Mouse (Mus musculus): ENCODE data around the gene Eloa.

Eloa gene

DNA sequence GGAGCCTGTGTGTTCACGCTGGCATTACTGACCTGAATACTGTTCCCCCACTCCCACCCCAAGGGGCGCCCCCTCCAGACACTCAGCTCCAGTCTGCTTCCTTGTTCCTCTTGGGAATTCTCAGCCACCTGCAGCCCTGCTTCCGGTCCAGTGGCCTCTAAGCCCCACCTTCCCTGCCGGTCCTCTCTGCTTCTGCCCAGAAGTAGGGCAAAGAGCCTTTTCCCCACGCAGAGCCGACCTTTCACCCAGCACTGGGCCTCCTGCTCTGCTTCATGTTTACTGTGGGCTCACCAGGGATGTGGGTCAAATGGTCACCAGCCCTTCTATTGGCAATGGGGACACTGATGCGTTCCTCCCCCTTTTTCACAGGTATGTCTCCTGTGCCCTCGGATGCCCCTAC lies 63.2 kb downstream of the Eloa start:
- DNase-seq (ENCODE audit: low read depth, low spot score): no peak

DNA sequence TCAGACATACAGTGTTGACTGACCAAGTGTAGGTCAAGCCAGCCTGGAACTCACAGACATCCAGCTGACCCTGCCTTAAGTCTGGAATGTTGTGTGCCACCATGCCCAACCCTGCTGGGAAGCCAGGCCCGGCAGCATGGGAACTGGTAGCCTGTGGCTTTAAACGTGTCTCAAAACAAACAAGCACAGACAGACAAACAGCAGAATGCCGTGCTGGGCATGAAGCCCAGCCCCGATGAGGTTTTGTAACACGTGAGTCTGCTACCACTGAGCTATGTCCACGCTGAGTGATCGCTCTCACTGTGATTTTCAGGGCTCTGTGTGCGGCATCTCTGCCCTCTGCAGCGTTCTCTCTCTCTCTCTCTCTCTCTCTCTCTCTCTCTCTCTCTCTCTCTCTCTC lies 65.7 kb downstream of the Eloa start:
- DNase-seq (ENCODE audit: low read depth, low spot score): no peak

DNA sequence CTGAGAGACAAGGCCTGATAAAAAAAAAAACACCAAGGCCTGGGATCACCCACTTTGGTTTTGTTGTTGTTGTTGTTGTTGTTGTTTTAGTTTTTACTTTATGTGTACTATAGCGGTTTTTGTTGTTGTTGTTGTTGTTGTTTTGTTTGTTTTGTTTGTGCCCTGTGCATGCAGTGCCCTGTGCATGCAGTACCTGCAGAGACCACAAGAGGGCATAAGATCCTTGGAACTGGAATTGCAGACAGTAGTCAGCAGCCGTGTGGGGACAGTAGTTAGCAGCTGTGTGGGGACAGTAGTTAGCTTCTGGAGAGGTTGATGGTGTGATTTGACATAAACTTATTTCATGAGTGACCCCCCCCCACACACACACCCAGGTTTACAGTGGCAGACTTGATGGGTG lies 67.3 kb downstream of the Eloa start:
- peak; percentile 65 for DNase-seq (ENCODE audit: low read depth, low spot score)

Measured in ZHBTc4 (cell line).